Mouse (Mus musculus) 3T3-L1 (cell line): ENCODE measurements at regions not wholly inside any gene's neighbourhood (a gene's known extent, or its start where the extent isn't known, plus 50 kb on each side); places are given as distances from the start of the nearest gene placed in this dataset.
A peak's percentile ranks its signal among the peaks of the same experiment; 100 is the strongest.

Experiments used
- DNase-seq: peaks from one replicate; pipeline ENCODE4 v3.0.0-alpha.2; 2015; ENCODE audit warnings: low read depth, low spot score

- no peak for DNase-seq
These were observed 80.2 kb downstream of the Dhrs2 start for GRCm38 (mm10) chr14:55301996-55302395.

- no peak for DNase-seq
These were observed 91.8 kb downstream of the Dhrs2 start for GRCm38 (mm10) chr14:55313615-55314014.

GRCm38 (mm10) chr14:55323897-55324296 lies 102.1 kb downstream of the Dhrs2 start:
- no peak for DNase-seq

GRCm38 (mm10) chr14:55324335-55324734 lies 102.5 kb downstream of the Dhrs2 start:
- no peak for DNase-seq

- no peak for DNase-seq
These were observed 112.0 kb downstream of the Dhrs2 start for GRCm38 (mm10) chr14:55333812-55334211.

GRCm38 (mm10) chr14:55334305-55334704 lies 112.5 kb downstream of the Dhrs2 start:
- DNase-seq, result no peak

- DNase-seq, result no peak
These were observed 113.8 kb downstream of the Dhrs2 start for GRCm38 (mm10) chr14:55335586-55335985.

GRCm38 (mm10) chr14:55336451-55337195 lies 114.8 kb downstream of the Dhrs2 start:
- no peak for DNase-seq

- no peak for DNase-seq
These were observed 116.2 kb downstream of the Dhrs2 start for GRCm38 (mm10) chr14:55338010-55338409.

- no peak for DNase-seq
These were observed 116.7 kb downstream of the Dhrs2 start for GRCm38 (mm10) chr14:55338500-55338899.

- no peak for DNase-seq
These were observed 117.3 kb downstream of the Dhrs2 start for GRCm38 (mm10) chr14:55339036-55339614.

GRCm38 (mm10) chr14:55343341-55343740 lies 121.5 kb downstream of the Dhrs2 start:
- no peak for DNase-seq

- no peak for DNase-seq
These were observed 122.1 kb downstream of the Dhrs2 start for GRCm38 (mm10) chr14:55343914-55344313.

GRCm38 (mm10) chr14:55345091-55345490 lies 123.3 kb downstream of the Dhrs2 start:
- DNase-seq, result no peak

- no peak for DNase-seq
These were observed 126.3 kb downstream of the Dhrs2 start for GRCm38 (mm10) chr14:55348098-55348497.

GRCm38 (mm10) chr14:55357258-55357657 lies 121.3 kb upstream of the Dhrs4 start:
- DNase-seq, result no peak

- no peak for DNase-seq
These were observed 120.1 kb upstream of the Dhrs4 start for GRCm38 (mm10) chr14:55358429-55358828.

- DNase-seq, result no peak
These were observed 116.2 kb upstream of the Dhrs4 start for GRCm38 (mm10) chr14:55362316-55362715.

GRCm38 (mm10) chr14:55362757-55363156 lies 115.8 kb upstream of the Dhrs4 start:
- no peak for DNase-seq

GRCm38 (mm10) chr14:55370384-55370783 lies 108.2 kb upstream of the Dhrs4 start:
- DNase-seq, result no peak

GRCm38 (mm10) chr14:55372960-55373359 lies 105.6 kb upstream of the Dhrs4 start:
- no peak for DNase-seq

GRCm38 (mm10) chr14:55386773-55387172 lies 91.8 kb upstream of the Dhrs4 start:
- DNase-seq, result peak; percentile 17

GRCm38 (mm10) chr14:55387378-55387777 lies 91.2 kb upstream of the Dhrs4 start:
- DNase-seq, result peak; percentile 69
